Mouse (Mus musculus): Measurements from ENCODE around the gene Lamtor1. TPM values are rescaled to one million over a fixed set of nuclear protein-coding genes. Genes with fewer than 3 reads are reported as not detected.

Gene Lamtor1
- total and polyA plus RNA-seq, 2 experiments from 2014 or later: 126 to 149 TPM

- Histone ChIP-seq H3K27me3 (ENCODE audit: control insufficient read depth, insufficient read depth, low read length) (no peaks in the 10 kb centered on the region), H3K9me3 (replicated peaks; ENCODE audit: control insufficient read depth, low read length) (no peaks in the 10 kb centered on the region), H3K27ac (ENCODE audit: low read depth) (no peak overlapping the region), H3K4me2 (ENCODE audit: low read depth, low read length) (no peak overlapping the region), H3K4me1 (ENCODE audit: control insufficient read depth, insufficient read depth) (no peaks in the 10 kb centered on the region), H3K36me3 (replicated peaks; ENCODE audit: control insufficient read depth, insufficient read depth, low read length) (no peaks in the 10 kb centered on the region), H3K9ac (replicated peaks; ENCODE audit: low read depth, low read length) (no peak overlapping the region), H3K4me3 (ENCODE audit: low read depth, low read length) (no peak overlapping the region)
- 80% methylated on average over 2 of the region's 2 CpGs for WGBS
- no peak for TF ChIP-seq EP300 (IDR thresholded peaks at IDR 0.05; ENCODE audit: low read depth)
- no peak for TF ChIP-seq CTCF (IDR thresholded peaks at IDR 0.05; ENCODE audit: low read depth)
- ATAC-seq (ENCODE audit: insufficient read depth, low read depth) (no peak), DNase-seq (ENCODE audit: low spot score) (no peak)
Measured at GRCm38 (mm10) chr7:101955276-101955675, 49.6 kb downstream of the Lamtor1 start.

- no peaks in the 10 kb centered on the region for H3K36me3 ChIP-seq (replicated peaks; ENCODE audit: control insufficient read depth, insufficient read depth, low read length)
- no peaks in the 10 kb centered on the region for H3K4me1 ChIP-seq (ENCODE audit: control insufficient read depth, insufficient read depth)
- H3K4me2 ChIP-seq (ENCODE audit: low read depth, low read length): no peak overlapping the region
- DNase-seq (ENCODE audit: low spot score): no peak
- TF ChIP-seq CTCF (IDR thresholded peaks at IDR 0.05; ENCODE audit: low read depth) (no peak), EP300 (IDR thresholded peaks at IDR 0.05; ENCODE audit: low read depth) (no peak)
- H3K4me3 ChIP-seq (ENCODE audit: low read depth, low read length): no peak overlapping the region
- WGBS: 56% methylated on average over 4 of the region's 4 CpGs
- no peak overlapping the region for H3K27ac ChIP-seq (ENCODE audit: low read depth)
- no peaks in the 10 kb centered on the region for H3K27me3 ChIP-seq (ENCODE audit: control insufficient read depth, insufficient read depth, low read length)
- ATAC-seq (ENCODE audit: insufficient read depth, low read depth): no peak
- no peaks in the 10 kb centered on the region for H3K9me3 ChIP-seq (replicated peaks; ENCODE audit: control insufficient read depth, low read length)
- H3K9ac ChIP-seq (replicated peaks; ENCODE audit: low read depth, low read length): no peak overlapping the region
Measured at GRCm38 (mm10) chr7:101955862-101956261, 50.2 kb downstream of the Lamtor1 start.

- ATAC-seq (ENCODE audit: insufficient read depth, low read depth) (no peak), DNase-seq (ENCODE audit: low spot score) (no peak)
- WGBS: 78% methylated on average over 1 of the region's 1 CpGs
- H3K9me3 ChIP-seq (replicated peaks; ENCODE audit: control insufficient read depth, low read length): no peaks in the 10 kb centered on the region
- no peaks in the 10 kb centered on the region for H3K4me1 ChIP-seq (ENCODE audit: control insufficient read depth, insufficient read depth)
- no peak overlapping the region for H3K27ac ChIP-seq (ENCODE audit: low read depth)
- TF ChIP-seq EP300 (IDR thresholded peaks at IDR 0.05; ENCODE audit: low read depth): no peak
- no peak for TF ChIP-seq CTCF (IDR thresholded peaks at IDR 0.05; ENCODE audit: low read depth)
- no peaks in the 10 kb centered on the region for H3K36me3 ChIP-seq (replicated peaks; ENCODE audit: control insufficient read depth, insufficient read depth, low read length)
- no peak overlapping the region for H3K4me3 ChIP-seq (ENCODE audit: low read depth, low read length)
- H3K27me3 ChIP-seq (ENCODE audit: control insufficient read depth, insufficient read depth, low read length): no peaks in the 10 kb centered on the region
- no peak overlapping the region for H3K9ac ChIP-seq (replicated peaks; ENCODE audit: low read depth, low read length)
- H3K4me2 ChIP-seq (ENCODE audit: low read depth, low read length): no peak overlapping the region
Measured at GRCm38 (mm10) chr7:101956481-101956880, 50.8 kb downstream of the Lamtor1 start.

- no peak for DNase-seq (ENCODE audit: low spot score)
- no peak overlapping the region for H3K4me2 ChIP-seq (ENCODE audit: low read depth, low read length)
- no peak overlapping the region for H3K9ac ChIP-seq (replicated peaks; ENCODE audit: low read depth, low read length)
- ATAC-seq (ENCODE audit: insufficient read depth, low read depth): no peak
- H3K4me3 ChIP-seq (ENCODE audit: low read depth, low read length): no peak overlapping the region
- H3K36me3 ChIP-seq (replicated peaks; ENCODE audit: control insufficient read depth, insufficient read depth, low read length): no peaks in the 10 kb centered on the region
- 93% methylated on average over 5 of the region's 5 CpGs for WGBS
- no peaks in the 10 kb centered on the region for H3K4me1 ChIP-seq (ENCODE audit: control insufficient read depth, insufficient read depth)
- no peaks in the 10 kb centered on the region for H3K9me3 ChIP-seq (replicated peaks; ENCODE audit: control insufficient read depth, low read length)
- H3K27me3 ChIP-seq (ENCODE audit: control insufficient read depth, insufficient read depth, low read length): no peaks in the 10 kb centered on the region
- TF ChIP-seq CTCF (IDR thresholded peaks at IDR 0.05; ENCODE audit: low read depth): no peak
- TF ChIP-seq EP300 (IDR thresholded peaks at IDR 0.05; ENCODE audit: low read depth): no peak
- no peak overlapping the region for H3K27ac ChIP-seq (ENCODE audit: low read depth)
Measured at GRCm38 (mm10) chr7:101956911-101957310, 51.2 kb downstream of the Lamtor1 start.

GRCm38 (mm10) chr7:101962829-101963228 is 57.1 kb downstream of the Lamtor1 start:
- WGBS: 89% methylated on average over 2 of the region's 2 CpGs
- Histone ChIP-seq H3K27ac (ENCODE audit: low read depth) (no peak overlapping the region), H3K27me3 (ENCODE audit: control insufficient read depth, insufficient read depth, low read length) (no peaks in the 10 kb centered on the region), H3K4me2 (ENCODE audit: low read depth, low read length) (no peak overlapping the region), H3K9me3 (replicated peaks; ENCODE audit: control insufficient read depth, low read length) (no peaks in the 10 kb centered on the region), H3K36me3 (replicated peaks; ENCODE audit: control insufficient read depth, insufficient read depth, low read length) (no peaks in the 10 kb centered on the region), H3K4me3 (ENCODE audit: low read depth, low read length) (no peak overlapping the region), H3K4me1 (ENCODE audit: control insufficient read depth, insufficient read depth) (no peaks in the 10 kb centered on the region; the same call in 1 of the 2 replicates), H3K9ac (replicated peaks; ENCODE audit: low read depth, low read length) (no peak overlapping the region)
- ATAC-seq (ENCODE audit: insufficient read depth, low read depth) (no peak), DNase-seq (ENCODE audit: low spot score) (no peak)
- TF ChIP-seq CTCF (IDR thresholded peaks at IDR 0.05; ENCODE audit: low read depth) (no peak), EP300 (IDR thresholded peaks at IDR 0.05; ENCODE audit: low read depth) (no peak)

GRCm38 (mm10) chr7:101963621-101964020 is 57.9 kb downstream of the Lamtor1 start:
- Histone ChIP-seq H3K4me3 (ENCODE audit: low read depth, low read length) (no peak overlapping the region), H3K27ac (ENCODE audit: low read depth) (no peak overlapping the region), H3K4me2 (ENCODE audit: low read depth, low read length) (no peak overlapping the region), H3K36me3 (replicated peaks; ENCODE audit: control insufficient read depth, insufficient read depth, low read length) (no peaks in the 10 kb centered on the region), H3K9ac (replicated peaks; ENCODE audit: low read depth, low read length) (no peak overlapping the region), H3K27me3 (ENCODE audit: control insufficient read depth, insufficient read depth, low read length) (no peaks in the 10 kb centered on the region), H3K4me1 (ENCODE audit: control insufficient read depth, insufficient read depth) (peaks cover under 1% of the 10 kb centered on the region), H3K9me3 (replicated peaks; ENCODE audit: control insufficient read depth, low read length) (no peaks in the 10 kb centered on the region)
- DNase-seq (ENCODE audit: low spot score) (no peak), ATAC-seq (ENCODE audit: insufficient read depth, low read depth) (no peak)
- 82% methylated on average over 2 of the region's 2 CpGs for WGBS
- no peak for TF ChIP-seq CTCF (IDR thresholded peaks at IDR 0.05; ENCODE audit: low read depth)
- no peak for TF ChIP-seq EP300 (IDR thresholded peaks at IDR 0.05; ENCODE audit: low read depth)
